Mouse (Mus musculus) midbrain, embryonic 10.5 days (tissue): ENCODE data around the gene Ttc7b. TPM values are rescaled to one million over a fixed set of nuclear protein-coding genes. Genes with fewer than 3 reads are reported as not detected.
A peak's percentile ranks its signal among the peaks of the same experiment; 100 is the strongest.

Source experiments
- DNase-seq: peaks from one replicate; pipeline ENCODE4 v3.0.0-alpha.2; 2017; ENCODE audit warnings: low spot score
- H3K27ac ChIP-seq: fragments of 300-500 bp; sonication (generic); replicated peaks from 2 replicates; pipeline ENCODE4 v1.5.1; 2016; ENCODE audit warnings: mild to moderate bottlenecking
- H3K27me3 ChIP-seq: fragments of 300-500 bp; sonication (generic); 2 replicates; pipeline ENCODE4 v1.6.1; 2016; ENCODE audit warnings: low read depth, mild to moderate bottlenecking; ENCODE audit not compliant: poor library complexity, severe bottlenecking
- H3K36me3 ChIP-seq: fragments of 300-500 bp; sonication (generic); 2 replicates; pipeline ENCODE4 v1.6.1; 2016; ENCODE audit warnings: mild to moderate bottlenecking, moderate library complexity
- H3K4me1 ChIP-seq: fragments of 300-500 bp; sonication (generic); 2 replicates; pipeline ENCODE4 v1.6.1; 2016
- H3K4me3 ChIP-seq: fragments of 300-500 bp; sonication (generic); 2 replicates; pipeline ENCODE4 v1.5.1; 2016; ENCODE audit warnings: mild to moderate bottlenecking, moderate library complexity
- H3K9me3 ChIP-seq: fragments of 300-500 bp; sonication (generic); replicated peaks from 2 replicates; pipeline ENCODE4 v1.6.1; 2016; ENCODE audit warnings: mild to moderate bottlenecking
- WGBS: fragments of 180-500 bp; shearing (Covaris S2); methylation state at CpG from one replicate; pipeline ENCODE4 v1.1.7; 2016; 5-methylcytosine and 5-hydroxymethylcytosine counted together
- polyA plus RNA-seq: library from polyadenylated mRNA; unstranded; fragments of >200 nt; fragmentation: Nextera tagmentation; extraction: Ambion mirVana; gene quantifications from 2 replicates; pipeline ENCODE4 v1.2.1, GENCODE M21; 2016

Gene Ttc7b
- polyA plus RNA-seq, 1 experiment from 2014 or later: 5.2 TPM

DNA sequence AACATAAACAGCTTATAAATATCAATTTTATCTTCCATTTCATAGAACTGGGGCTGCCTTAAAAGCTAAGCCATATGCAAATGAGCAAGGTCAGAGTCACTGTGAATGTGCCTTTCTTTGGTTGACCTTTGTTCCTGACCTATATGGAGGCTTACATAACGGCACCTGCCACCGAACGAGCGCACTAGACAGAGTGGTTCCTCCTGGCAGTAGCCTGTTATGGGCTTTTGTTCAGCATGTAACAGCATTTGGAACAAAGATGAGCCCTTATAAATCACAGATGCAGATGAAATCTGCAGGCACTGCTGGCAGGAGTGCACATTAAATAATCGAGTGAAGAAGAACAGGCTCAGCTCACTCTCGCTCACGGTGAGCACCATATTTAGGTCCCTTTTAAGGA, 179.0 kb downstream of the Ttc7b start:
- Histone ChIP-seq H3K27ac (0 out of 2 replicates have a peak overlapping the region, but pooled peaks have one; percentile 13), H3K4me3 (no peak overlapping the region), H3K4me1 (peaks cover 64% of the 10 kb centered on the region), H3K9me3 (no peaks in the 10 kb centered on the region), H3K27me3 (no peaks in the 10 kb centered on the region), H3K36me3 (peaks cover 15% of the 10 kb centered on the region)
- DNase-seq: no peak
- WGBS: 69% methylated on average over 7 of the region's 7 CpGs

DNA sequence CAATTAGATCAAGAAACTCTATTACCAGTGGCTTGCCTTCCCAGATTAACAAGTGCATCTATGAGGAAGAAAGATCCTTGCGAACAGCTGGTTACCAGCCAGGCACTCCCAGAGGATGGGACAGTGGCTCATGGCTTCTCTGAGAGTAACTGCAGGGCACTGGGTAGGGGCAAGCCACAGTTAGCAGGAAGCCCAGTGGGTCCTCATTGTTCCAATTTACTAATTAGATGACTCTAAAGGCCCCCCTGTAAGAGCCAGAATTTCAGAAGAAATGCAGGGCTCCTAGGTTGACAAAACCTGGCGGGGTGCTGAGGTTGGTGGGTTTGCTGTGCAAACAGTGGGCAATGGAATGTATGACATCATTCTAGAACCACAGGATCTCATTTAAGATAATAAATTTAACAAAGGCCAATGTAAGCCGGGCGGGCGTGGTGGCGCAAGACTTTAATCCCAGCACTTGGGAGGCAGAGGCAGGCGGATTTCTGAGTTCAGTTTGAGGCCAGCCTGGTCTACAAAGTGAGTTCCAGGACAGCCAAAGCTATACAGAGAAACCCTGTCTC, 179.6 kb downstream of the Ttc7b start:
- Histone ChIP-seq H3K27me3 (no peaks in the 10 kb centered on the region), H3K36me3 (peaks cover 13% of the 10 kb centered on the region), H3K4me3 (no peak overlapping the region), H3K9me3 (no peaks in the 10 kb centered on the region), H3K4me1 (peaks cover 69% of the 10 kb centered on the region), H3K27ac (0 out of 2 replicates have a peak overlapping the region, but pooled peaks have one; percentile 15)
- no peak for DNase-seq
- 84% methylated on average over 7 of the region's 7 CpGs for WGBS

DNA sequence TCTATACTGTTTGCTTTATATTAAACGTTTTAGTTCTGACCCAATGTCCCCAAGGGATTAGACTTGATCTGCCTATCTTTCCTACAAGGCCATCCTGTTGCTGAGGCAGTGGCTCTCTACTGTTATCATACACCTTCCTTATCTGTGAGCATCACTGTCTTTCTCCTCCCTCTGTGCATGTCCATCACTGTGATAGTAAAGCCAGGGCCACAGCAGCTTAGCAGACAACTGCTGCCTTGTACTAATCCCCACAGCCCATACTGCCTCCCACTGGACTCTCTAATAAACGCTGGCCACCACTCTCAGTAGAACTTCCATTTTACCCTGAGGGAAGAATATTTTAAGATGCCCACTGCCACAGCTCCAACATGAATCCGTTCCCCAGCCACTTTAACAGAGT, 182.6 kb downstream of the Ttc7b start:
- Histone ChIP-seq H3K36me3 (peaks cover 6% of the 10 kb centered on the region; the same call in 1 of the 2 replicates), H3K27me3 (no peaks in the 10 kb centered on the region), H3K4me1 (peaks cover 47% of the 10 kb centered on the region), H3K27ac (peak overlapping the region; percentile 73), H3K4me3 (no peak overlapping the region), H3K9me3 (no peaks in the 10 kb centered on the region)
- DNase-seq: peak; percentile 35
- 63% methylated on average over 3 of the region's 3 CpGs for WGBS

DNA sequence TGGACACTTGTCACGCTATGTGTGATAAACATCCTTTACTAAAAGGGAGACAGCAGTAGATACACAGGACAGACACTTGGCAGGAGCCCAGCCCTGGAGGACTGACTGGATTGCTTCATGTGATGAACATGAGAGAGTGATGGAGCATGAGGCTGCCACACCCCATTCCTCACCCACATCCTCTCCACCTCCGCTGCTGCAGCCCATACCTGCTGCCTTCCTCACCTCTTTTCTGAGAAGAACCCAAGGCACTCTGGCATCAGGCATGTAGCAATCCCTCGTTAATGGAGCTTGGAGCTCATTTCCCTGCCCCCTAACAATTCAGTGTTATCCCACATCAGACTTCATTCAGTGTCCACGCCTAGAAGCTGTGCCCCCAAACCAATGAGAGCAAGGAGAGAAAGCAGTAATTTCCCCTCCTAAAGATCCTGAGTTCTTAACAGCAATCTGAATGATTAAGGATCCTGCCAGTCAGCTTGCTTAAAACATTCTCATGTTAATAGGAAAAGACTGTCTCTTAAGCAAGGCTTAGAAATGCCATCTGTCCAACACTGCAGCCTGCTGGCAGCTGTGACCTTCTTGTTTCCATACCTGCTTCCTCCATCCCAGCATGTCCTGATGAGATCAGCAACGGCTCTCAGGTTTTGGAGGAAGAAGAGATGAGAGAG, 183.1 kb downstream of the Ttc7b start:
- no peaks in the 10 kb centered on the region for H3K9me3 ChIP-seq
- 0 out of 2 replicates have a peak, but pooled peaks cover 2% of the 10 kb centered on the region for H3K36me3 ChIP-seq
- H3K4me1 ChIP-seq: peaks cover 47% of the 10 kb centered on the region
- 65% methylated on average over 5 of the region's 5 CpGs for WGBS
- DNase-seq: peak; percentile 35
- no peak overlapping the region for H3K4me3 ChIP-seq
- peak overlapping the region; percentile 73 for H3K27ac ChIP-seq
- no peaks in the 10 kb centered on the region for H3K27me3 ChIP-seq

DNA sequence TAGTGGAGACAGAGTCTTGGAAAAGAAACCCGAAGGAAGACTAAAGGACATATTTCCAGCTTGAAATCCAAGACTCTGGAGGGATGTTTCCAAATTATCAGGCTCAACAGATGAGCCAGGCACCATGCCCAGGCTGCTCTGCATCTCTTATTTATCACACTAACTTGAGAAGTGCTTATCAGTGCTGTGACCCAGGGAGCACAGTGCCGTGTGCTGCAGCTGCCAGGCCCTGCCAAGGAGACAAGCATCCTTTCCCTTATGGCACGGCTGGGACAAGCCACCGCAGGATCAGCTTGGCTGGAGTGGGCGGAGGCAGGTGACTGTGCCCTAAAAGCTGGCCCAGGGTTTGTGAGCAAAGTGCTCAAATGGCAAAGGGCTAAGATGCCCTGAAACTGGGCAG, 184.4 kb downstream of the Ttc7b start:
- no peak overlapping the region for H3K4me3 ChIP-seq
- peaks cover 8% of the 10 kb centered on the region for H3K36me3 ChIP-seq
- no peak for DNase-seq
- H3K27ac ChIP-seq: peak overlapping the region; percentile 73
- no peaks in the 10 kb centered on the region for H3K9me3 ChIP-seq
- no peaks in the 10 kb centered on the region for H3K27me3 ChIP-seq
- peaks cover 38% of the 10 kb centered on the region for H3K4me1 ChIP-seq
- 86% methylated on average over 5 of the region's 5 CpGs for WGBS

DNA sequence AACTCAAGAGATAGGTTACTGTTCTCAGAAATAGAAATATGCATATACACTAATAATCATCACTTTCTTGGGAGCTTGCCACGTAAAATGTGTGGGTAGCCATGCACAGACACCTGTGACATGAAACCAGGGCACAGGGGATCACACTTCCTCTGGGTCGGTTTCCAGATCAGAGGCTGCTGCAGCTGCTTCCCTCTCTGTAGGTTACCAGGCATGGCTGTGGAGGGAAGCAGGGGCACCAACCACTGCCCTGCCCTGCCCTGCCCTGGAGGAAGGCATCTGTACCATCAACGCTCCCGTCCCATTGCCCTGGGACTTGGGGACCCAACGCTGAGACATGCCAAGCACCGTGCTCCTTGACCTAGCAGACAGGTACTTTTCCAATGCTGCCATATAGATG, 188.8 kb downstream of the Ttc7b start:
- WGBS: 91% methylated on average over 6 of the region's 6 CpGs
- Histone ChIP-seq H3K9me3 (no peaks in the 10 kb centered on the region), H3K36me3 (peaks cover 20% of the 10 kb centered on the region), H3K4me1 (peaks cover 8% of the 10 kb centered on the region; the same call in 1 of the 2 replicates), H3K27ac (no peak overlapping the region), H3K4me3 (no peak overlapping the region), H3K27me3 (no peaks in the 10 kb centered on the region)
- no peak for DNase-seq

DNA sequence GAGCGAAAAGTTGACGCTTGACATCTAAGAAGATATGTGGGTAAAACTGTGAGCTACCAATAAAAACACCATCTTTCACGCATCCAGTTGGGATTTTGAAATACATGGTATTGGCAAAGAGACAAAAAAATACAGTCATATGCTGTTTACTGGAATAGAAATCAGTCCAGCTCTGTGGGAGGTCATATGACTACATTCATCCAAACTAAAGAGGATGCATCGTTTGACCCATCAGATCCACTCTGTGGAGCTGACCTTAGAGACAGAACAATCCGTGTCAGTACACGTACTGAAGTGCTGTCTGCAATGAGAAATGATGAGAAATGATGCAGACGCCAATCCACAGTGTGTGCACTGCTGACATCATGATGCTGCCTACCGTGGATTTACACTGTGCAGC, 190.4 kb downstream of the Ttc7b start:
- Histone ChIP-seq H3K27ac (no peak overlapping the region), H3K27me3 (no peaks in the 10 kb centered on the region), H3K36me3 (peaks cover 27% of the 10 kb centered on the region), H3K4me1 (no peaks in the 10 kb centered on the region), H3K9me3 (no peaks in the 10 kb centered on the region), H3K4me3 (no peak overlapping the region)
- WGBS: 91% methylated on average over 8 of the region's 8 CpGs
- DNase-seq: no peak

DNA sequence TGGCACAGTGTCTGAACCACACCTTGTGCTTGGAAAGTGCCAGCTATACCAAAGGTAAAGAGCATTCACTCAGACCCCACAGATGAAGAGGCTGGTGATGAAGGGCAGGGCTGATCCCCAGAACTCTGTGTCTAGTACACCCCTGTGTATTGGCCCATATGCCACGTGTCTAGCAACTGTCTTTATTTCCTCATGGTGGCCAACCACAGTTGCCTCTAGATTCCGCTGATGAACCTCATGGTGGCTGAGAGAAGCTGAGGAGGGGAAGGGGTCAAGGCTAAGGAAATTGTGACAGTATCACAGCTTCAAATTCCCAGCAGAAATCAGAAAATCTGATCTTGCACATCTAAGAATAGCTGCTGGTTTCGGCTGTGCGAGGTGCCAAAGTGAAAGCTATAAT, 191.6 kb downstream of the Ttc7b start:
- no peaks in the 10 kb centered on the region for H3K4me1 ChIP-seq
- WGBS: 85% methylated on average over 4 of the region's 4 CpGs
- no peak overlapping the region for H3K4me3 ChIP-seq
- peaks cover 37% of the 10 kb centered on the region for H3K36me3 ChIP-seq
- no peak overlapping the region for H3K27ac ChIP-seq
- DNase-seq: no peak
- H3K27me3 ChIP-seq: no peaks in the 10 kb centered on the region
- H3K9me3 ChIP-seq: no peaks in the 10 kb centered on the region

DNA sequence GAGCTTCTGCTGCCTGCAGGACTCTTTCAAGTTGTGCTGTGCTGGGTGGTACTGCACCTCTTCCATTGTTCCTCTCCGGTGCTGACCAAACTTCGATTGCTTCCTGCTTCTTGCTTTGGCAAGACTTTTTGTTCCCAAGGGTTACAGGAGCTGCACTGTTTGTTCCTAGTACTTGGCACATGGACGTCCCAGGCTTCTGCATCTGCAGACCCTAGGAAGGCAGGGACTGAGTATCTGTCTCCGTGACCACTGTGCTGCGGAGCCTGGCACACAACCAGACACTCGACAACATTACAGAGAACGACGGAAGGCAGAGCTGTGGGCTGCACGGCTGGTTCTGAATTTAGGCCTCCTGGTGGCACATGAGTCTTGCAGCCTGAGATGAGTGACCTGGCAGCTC, 192.1 kb downstream of the Ttc7b start:
- Histone ChIP-seq H3K27ac (no peak overlapping the region), H3K36me3 (peaks cover 37% of the 10 kb centered on the region), H3K27me3 (no peaks in the 10 kb centered on the region), H3K9me3 (no peaks in the 10 kb centered on the region), H3K4me1 (no peaks in the 10 kb centered on the region), H3K4me3 (no peak overlapping the region)
- DNase-seq: no peak
- 90% methylated on average over 9 of the region's 9 CpGs for WGBS

DNA sequence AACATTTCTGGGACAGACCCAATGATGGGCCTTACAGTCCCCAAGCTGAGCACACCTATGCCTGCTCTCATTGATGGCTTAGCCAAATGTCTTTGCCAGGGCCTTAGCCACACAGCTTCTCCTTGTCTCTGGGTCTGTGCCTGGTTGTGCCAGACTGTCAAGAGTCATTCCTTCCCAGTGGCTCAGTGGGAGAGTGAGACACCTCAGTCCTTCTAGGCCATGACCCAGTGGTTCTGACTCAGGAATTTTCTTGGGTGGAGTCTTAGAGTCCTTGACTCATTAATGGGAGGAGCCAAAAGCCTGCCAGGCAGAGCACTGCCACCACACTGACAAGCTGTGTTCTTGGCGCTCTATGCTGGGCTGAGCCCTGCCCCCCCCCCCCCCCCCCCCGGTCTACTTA, 193.9 kb downstream of the Ttc7b start:
- Histone ChIP-seq H3K27me3 (no peaks in the 10 kb centered on the region), H3K9me3 (no peaks in the 10 kb centered on the region), H3K4me3 (no peak overlapping the region), H3K4me1 (no peaks in the 10 kb centered on the region), H3K27ac (no peak overlapping the region; the same call in 1 of the 2 replicates), H3K36me3 (peaks cover 35% of the 10 kb centered on the region)
- WGBS: 81% methylated on average over 2 of the region's 2 CpGs
- DNase-seq: no peak

DNA sequence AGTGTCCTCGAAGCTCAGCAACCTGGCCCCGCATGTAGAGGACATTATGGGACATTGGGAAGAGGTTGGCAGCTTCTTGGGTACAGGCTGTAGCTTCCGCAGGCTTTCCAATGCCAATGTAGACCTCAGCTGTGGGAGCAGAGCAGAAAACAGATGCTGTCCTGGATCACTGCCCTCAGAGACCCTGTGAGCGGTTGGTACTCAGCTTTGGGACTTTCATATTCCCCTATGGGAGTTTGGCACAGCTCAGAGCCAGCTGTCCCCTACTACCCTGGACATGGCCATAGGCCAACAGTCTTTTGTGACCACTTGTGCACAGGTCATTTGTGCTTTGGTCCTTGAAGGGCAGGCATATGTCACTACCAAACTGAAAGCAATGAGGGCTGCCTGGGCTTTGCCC, 195.0 kb downstream of the Ttc7b start:
- WGBS: 96% methylated on average over 4 of the region's 4 CpGs
- Histone ChIP-seq H3K9me3 (no peaks in the 10 kb centered on the region), H3K4me3 (no peak overlapping the region), H3K27me3 (no peaks in the 10 kb centered on the region), H3K36me3 (peaks cover 30% of the 10 kb centered on the region), H3K27ac (no peak overlapping the region; the same call in 1 of the 2 replicates), H3K4me1 (no peaks in the 10 kb centered on the region)
- no peak for DNase-seq

DNA sequence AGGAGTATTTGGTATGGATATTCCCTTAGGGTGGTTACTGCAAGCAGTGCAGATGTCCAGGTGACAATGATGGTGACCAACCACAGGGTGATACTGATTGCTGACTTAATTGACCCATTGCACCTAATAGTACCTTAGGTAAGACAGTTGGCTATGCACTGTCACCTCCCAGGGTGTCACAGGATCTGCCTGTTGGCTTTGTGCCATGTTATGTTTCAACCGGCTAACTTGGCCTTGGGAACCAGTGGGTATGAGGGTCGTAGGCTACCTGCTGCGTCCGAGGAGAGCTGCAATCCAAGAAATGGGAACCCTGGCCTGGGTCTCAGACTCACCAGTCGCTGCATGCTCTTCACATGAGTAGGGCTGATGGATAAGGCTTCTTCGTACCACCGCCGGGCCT, 195.4 kb downstream of the Ttc7b start:
- WGBS: 96% methylated on average over 8 of the region's 8 CpGs
- Histone ChIP-seq H3K9me3 (no peaks in the 10 kb centered on the region), H3K36me3 (peaks cover 30% of the 10 kb centered on the region), H3K27ac (no peak overlapping the region), H3K27me3 (no peaks in the 10 kb centered on the region), H3K4me1 (no peaks in the 10 kb centered on the region), H3K4me3 (no peak overlapping the region)
- DNase-seq: no peak

DNA sequence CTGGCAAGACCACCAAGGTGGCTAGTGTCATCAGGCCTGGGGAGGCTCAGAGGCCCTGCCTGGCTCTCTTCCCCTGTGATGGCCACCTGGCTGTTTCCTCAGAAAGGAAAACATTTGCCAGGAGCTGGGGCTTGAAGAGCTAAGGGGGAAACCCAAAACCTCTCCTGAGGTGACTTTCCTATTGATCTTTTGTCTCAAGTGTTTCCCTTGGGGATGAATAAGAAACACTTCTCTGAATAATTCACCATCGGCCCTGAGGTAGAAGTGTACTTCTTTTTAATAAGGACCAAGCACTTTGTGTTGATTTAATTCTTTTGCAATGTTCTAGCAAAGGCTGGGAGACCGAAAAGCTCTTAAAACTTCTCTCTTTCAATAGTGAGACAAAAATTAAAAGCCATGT, 197.0 kb downstream of the Ttc7b start:
- peaks cover 41% of the 10 kb centered on the region for H3K36me3 ChIP-seq
- 79% methylated on average over 2 of the region's 2 CpGs for WGBS
- H3K27ac ChIP-seq: no peak overlapping the region
- H3K4me3 ChIP-seq: no peak overlapping the region
- no peaks in the 10 kb centered on the region for H3K27me3 ChIP-seq
- DNase-seq: no peak
- H3K9me3 ChIP-seq: no peaks in the 10 kb centered on the region
- peaks cover 7% of the 10 kb centered on the region for H3K4me1 ChIP-seq
